Mouse (Mus musculus) heart, adult 2 months (tissue): ENCODE results near the gene Soat1. TPM values are rescaled to one million over a fixed set of nuclear protein-coding genes. Genes with fewer than 3 reads are reported as not detected.

Source experiments
- DNase-seq, 2 experiments: peaks; one replicate each; pipeline ENCODE4 v3.0.0; 2021
- H3K27ac ChIP-seq: fragments of 200-600 bp; 2 replicates; pipeline ENCODE4 v1.8.1; 2022
- H3K27me3 ChIP-seq: fragments of 200-500 bp; 2 replicates; pipeline ENCODE4 v1.6.1; 2012; ENCODE audit warnings: mild to moderate bottlenecking, low read length, inconsistent platforms, mixed read lengths; ENCODE audit not compliant: control insufficient read depth, insufficient read depth
- H3K36me3 ChIP-seq: fragments of 200-500 bp; 2 replicates; pipeline ENCODE4 v1.6.1; 2012; ENCODE audit warnings: low read length, inconsistent platforms; ENCODE audit not compliant: control insufficient read depth, insufficient read depth
- H3K4me1 ChIP-seq: fragments of 200-500 bp; 2 replicates; pipeline ENCODE4 v1.6.1; 2011; ENCODE audit warnings: low read length; ENCODE audit not compliant: control insufficient read depth, insufficient read depth
- H3K4me3 ChIP-seq: fragments of 200-600 bp; 2 replicates; pipeline ENCODE4 v1.8.1; 2022
- H3K79me2 ChIP-seq: fragments of 200-500 bp; replicated peaks from 2 replicates; pipeline ENCODE4 v1.6.1; 2012; ENCODE audit warnings: mild to moderate bottlenecking, inconsistent platforms, low read length, moderate library complexity, mixed read lengths; ENCODE audit not compliant: control insufficient read depth, insufficient read depth
- H3K9ac ChIP-seq: fragments of 200-500 bp; 2 replicates; pipeline ENCODE4 v1.6.1; 2012; ENCODE audit warnings: low read depth, mild to moderate bottlenecking, control low read depth, inconsistent platforms, low read length, mixed read lengths
- CTCF ChIP-seq: fragments of 200-600 bp; IDR thresholded peaks from 2 replicates; pipeline ENCODE4 v1.8.1; 2022; ENCODE audit warnings: antibody characterized with exemption, mild to moderate bottlenecking, moderate library complexity
- EP300 ChIP-seq: fragments of 200-500 bp; IDR thresholded peaks from 2 replicates; pipeline ENCODE4 v1.6.1; 2011; ENCODE audit warnings: low read depth, low read length, control low read depth; ENCODE audit not compliant: insufficient read depth
- POLR2A ChIP-seq: fragments of 200-500 bp; IDR thresholded peaks from 2 replicates; pipeline ENCODE4 v1.6.1; 2011; ENCODE audit warnings: mild to moderate bottlenecking, low read depth, low read length, control low read depth; ENCODE audit not compliant: insufficient read depth
- WGBS: fragments of 180-500 bp; shearing (Covaris S2); methylation state at CpG from one replicate; pipeline ENCODE4 v1.1.7; 2018; 5-methylcytosine and 5-hydroxymethylcytosine counted together
- intact Hi-C: fragments of 180-260 bp; cut with DNase I; formaldehyde crosslinking; loops from one replicate; pipeline ENCODE4 v1.15.1; 2025
- polyA plus RNA-seq: library from polyadenylated mRNA; depleted of rRNA; stranded (reverse); fragments of >200 nt; gene quantifications from 2 replicates; pipeline ENCODE4 v1.2.3, GENCODE M21; 2012
- total RNA-seq, 2 experiments: library from RNA; stranded (reverse); gene quantifications; 2 replicates each; pipeline ENCODE4 v1.2.3; 2021

Gene Soat1
- total and polyA plus RNA-seq, 3 experiments: 5.6 to 8.2 (median 7.1) TPM

DNA sequence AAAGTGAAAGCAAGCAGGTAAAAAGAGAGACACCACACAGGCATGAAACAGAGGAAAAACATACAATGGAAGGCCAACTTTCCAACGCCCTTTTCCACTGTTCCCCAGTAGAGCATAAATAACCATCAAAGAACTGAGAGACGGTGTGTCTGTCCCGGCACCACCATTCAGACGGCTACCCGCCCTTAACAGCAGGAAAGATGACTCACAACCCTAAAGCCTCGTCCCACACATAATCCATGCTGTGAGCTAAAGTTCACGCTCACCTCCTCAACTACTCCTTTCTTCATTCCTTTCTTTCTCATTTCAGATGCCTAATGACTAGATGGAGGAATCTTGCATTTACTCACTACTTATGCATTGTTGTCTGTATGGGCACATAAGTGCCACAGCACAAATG, 19.7 kb downstream of the Soat1 start:
- H3K79me2 ChIP-seq: no peaks in the 10 kb centered on the region
- no peak overlapping the region for H3K9ac ChIP-seq
- intact Hi-C loops: no loop called here
- H3K27me3 ChIP-seq: no peaks in the 10 kb centered on the region
- WGBS: 32% methylated on average over 7 of the region's 7 CpGs
- no peak for DNase-seq
- peaks cover 2% of the 10 kb centered on the region; the same call in 1 of the 2 replicates for H3K4me1 ChIP-seq
- no peaks in the 10 kb centered on the region for H3K36me3 ChIP-seq
- no peak overlapping the region for H3K4me3 ChIP-seq
- H3K27ac ChIP-seq: no peak overlapping the region
- TF ChIP-seq POLR2A: no peak
- TF ChIP-seq CTCF: no peak
- TF ChIP-seq EP300: no peak

DNA sequence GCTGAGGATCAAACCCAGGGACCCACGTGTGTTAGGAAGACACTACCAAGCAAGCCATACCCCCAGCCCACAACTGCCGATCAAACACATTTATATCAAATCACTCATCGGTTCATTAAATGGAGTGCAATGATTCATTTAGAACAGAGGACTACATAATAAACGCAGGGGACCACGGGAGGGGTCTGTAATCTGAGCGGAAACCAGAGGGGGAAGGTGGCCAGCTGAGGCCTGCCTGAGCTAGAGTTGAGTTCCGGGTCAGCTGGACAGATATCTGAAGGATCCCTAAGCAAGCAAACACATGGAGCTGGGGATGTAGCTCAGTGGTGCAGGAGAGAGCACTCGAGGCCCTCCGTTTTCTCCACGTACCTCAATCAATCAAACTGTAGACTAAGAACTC, 20.3 kb downstream of the Soat1 start:
- H3K27ac ChIP-seq: no peak overlapping the region
- H3K4me3 ChIP-seq: no peak overlapping the region
- intact Hi-C loops: no loop called here
- no peak for DNase-seq
- H3K27me3 ChIP-seq: no peaks in the 10 kb centered on the region
- H3K79me2 ChIP-seq: no peaks in the 10 kb centered on the region
- WGBS: 61% methylated on average over 10 of the region's 10 CpGs
- H3K36me3 ChIP-seq: no peaks in the 10 kb centered on the region
- H3K4me1 ChIP-seq: peaks cover 2% of the 10 kb centered on the region; the same call in 1 of the 2 replicates
- no peak overlapping the region for H3K9ac ChIP-seq
- no peak for TF ChIP-seq POLR2A

DNA sequence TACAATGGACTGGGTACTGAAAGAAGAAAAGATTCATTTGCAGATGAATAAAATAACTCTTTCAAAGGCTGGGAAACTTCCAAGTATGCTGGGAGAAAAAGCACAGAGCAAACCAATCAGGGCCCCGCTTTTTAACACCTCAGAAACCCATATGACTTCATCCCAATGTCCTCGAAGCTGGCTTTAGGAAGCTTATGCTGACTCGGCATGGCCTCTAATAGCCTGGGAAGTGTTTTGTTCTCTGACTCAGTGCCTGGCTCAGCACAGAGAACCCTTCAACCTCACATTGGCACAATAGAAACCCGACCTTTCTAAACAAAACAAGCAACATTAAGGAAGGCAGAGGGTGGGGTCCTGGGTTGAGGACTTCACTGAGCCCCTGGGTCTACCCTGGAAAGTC, 23.7 kb downstream of the Soat1 start:
- no peak overlapping the region for H3K4me3 ChIP-seq
- no peak for DNase-seq
- H3K36me3 ChIP-seq: no peaks in the 10 kb centered on the region
- no peak for TF ChIP-seq EP300
- TF ChIP-seq CTCF: no peak
- no peak for TF ChIP-seq POLR2A
- 44% methylated on average over 4 of the region's 4 CpGs for WGBS
- H3K27me3 ChIP-seq: no peaks in the 10 kb centered on the region
- H3K9ac ChIP-seq: no peak overlapping the region
- intact Hi-C loops: no loop called here
- no peak overlapping the region for H3K27ac ChIP-seq
- H3K79me2 ChIP-seq: no peaks in the 10 kb centered on the region
- H3K4me1 ChIP-seq: peaks cover 2% of the 10 kb centered on the region; the same call in 1 of the 2 replicates

DNA sequence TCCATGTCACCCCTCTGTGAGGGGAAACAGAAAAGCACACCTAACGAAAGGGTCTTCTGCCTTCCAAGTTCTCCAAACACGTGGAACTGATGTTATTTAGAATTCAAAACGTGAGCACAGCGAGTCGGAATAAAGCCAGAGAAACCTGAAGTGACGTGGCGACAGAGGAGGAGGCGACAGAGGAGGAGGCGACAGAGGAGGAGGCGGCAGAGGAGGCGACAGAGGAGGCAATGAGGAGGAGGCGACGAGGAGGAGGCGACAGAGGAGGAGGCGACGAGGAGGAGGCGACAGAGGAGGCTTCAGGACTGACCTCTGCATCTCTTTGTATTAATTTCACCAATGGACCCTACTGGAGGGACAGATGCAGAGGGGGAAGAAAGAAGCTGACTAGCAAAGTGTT, 24.4 kb downstream of the Soat1 start:
- Histone ChIP-seq H3K4me1 (peaks cover 2% of the 10 kb centered on the region; the same call in 1 of the 2 replicates), H3K27ac (no peak overlapping the region), H3K9ac (no peak overlapping the region), H3K79me2 (no peaks in the 10 kb centered on the region), H3K4me3 (no peak overlapping the region), H3K27me3 (no peaks in the 10 kb centered on the region), H3K36me3 (no peaks in the 10 kb centered on the region)
- 67% methylated on average over 17 of the region's 17 CpGs for WGBS
- no peak for TF ChIP-seq CTCF
- TF ChIP-seq EP300: no peak
- TF ChIP-seq POLR2A: no peak
- DNase-seq: no peak
- intact Hi-C loops: no loop called here

DNA sequence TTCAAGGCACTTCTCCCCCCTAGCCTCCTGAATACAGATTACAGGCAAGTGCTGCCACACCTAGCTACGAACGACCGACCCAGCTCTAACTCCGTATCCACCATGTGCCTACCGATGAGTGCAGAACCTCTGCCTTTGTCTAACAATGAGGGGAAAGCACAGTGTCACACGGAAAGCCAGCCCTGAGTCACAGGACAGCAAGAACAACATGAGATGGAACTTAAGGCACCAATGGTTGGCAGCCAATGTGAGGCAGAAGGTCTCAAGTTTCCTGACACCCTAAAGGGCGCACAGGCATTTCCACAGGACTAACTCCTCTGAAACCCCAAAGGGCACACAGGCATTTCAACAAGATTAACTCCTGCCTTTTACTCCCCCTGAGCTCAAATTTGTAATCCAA, 25.0 kb downstream of the Soat1 start:
- peaks cover 2% of the 10 kb centered on the region; the same call in 1 of the 2 replicates for H3K4me1 ChIP-seq
- H3K27ac ChIP-seq: no peak overlapping the region
- TF ChIP-seq EP300: no peak
- no peak for TF ChIP-seq CTCF
- TF ChIP-seq POLR2A: no peak
- no peaks in the 10 kb centered on the region for H3K36me3 ChIP-seq
- H3K79me2 ChIP-seq: no peaks in the 10 kb centered on the region
- no peak for DNase-seq
- intact Hi-C loops: no loop called here
- H3K27me3 ChIP-seq: no peaks in the 10 kb centered on the region
- H3K4me3 ChIP-seq: no peak overlapping the region
- H3K9ac ChIP-seq: no peak overlapping the region
- 83% methylated on average over 7 of the region's 7 CpGs for WGBS

DNA sequence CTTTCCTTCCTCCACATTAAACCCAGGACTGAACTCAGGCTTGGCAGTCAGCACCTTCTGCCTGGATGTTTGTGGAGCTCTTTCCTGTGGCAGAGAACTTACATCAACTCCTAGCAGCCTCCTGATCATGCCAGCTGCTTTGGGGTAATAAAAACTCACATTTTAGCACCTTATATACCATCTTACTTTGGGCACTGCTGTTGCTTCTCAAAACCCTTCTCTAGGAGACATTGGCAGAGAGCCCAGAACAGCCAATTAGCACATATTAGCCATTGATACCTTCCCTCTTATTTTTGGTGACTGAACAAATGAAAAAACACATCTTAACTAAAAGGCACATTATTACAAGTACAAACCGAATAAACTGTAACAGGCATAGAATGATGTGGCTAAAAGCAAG, 29.1 kb downstream of the Soat1 start:
- Histone ChIP-seq H3K27ac (no peak overlapping the region), H3K4me3 (no peak overlapping the region), H3K36me3 (no peaks in the 10 kb centered on the region), H3K27me3 (no peaks in the 10 kb centered on the region), H3K9ac (no peak overlapping the region), H3K79me2 (no peaks in the 10 kb centered on the region), H3K4me1 (no peaks in the 10 kb centered on the region)
- whole genome bisulfite sequencing: 88% methylated on average over 1 of the region's 1 CpGs
- intact Hi-C loops: no loop called here
- no peak for DNase-seq
- TF ChIP-seq POLR2A: no peak
- no peak for TF ChIP-seq EP300
- no peak for TF ChIP-seq CTCF
